13 mouse cellular contexts compared by ENCODE assay signal in genomic region chr2:104470536-104470935, GRCm38 (mm10). TPM values are rescaled to one million over a fixed set of nuclear protein-coding genes. Genes with fewer than 3 reads are reported as not detected.
"Had no signal": no experiment of that assay in that cellular context is flagged by ENCODE, and none has a peak within 500 bp of the region (broad histone marks: within the 10 kb centered on the region; RNA-seq: fewer than 3 reads in every experiment).

No protein-coding gene starts in this region.

- ATAC-seq: liver, postnatal 0 days; midbrain, embryonic 13.5 days had no signal

- H3K36me3 ChIP-seq: stomach, embryonic 15.5 days had no signal

- H3K9me3 ChIP-seq: limb, embryonic 10.5 days; liver, embryonic 13.5 days; lung, embryonic 15.5 days; megakaryocyte, embryonic 14.5 days; midbrain, embryonic 13.5 days; stomach, embryonic 15.5 days had no signal

- H3K27me3 ChIP-seq: liver, embryonic 13.5 days; lung, embryonic 15.5 days; megakaryocyte, embryonic 14.5 days; midbrain, embryonic 13.5 days; stomach, embryonic 15.5 days had no signal

- H3K27ac ChIP-seq: left cerebral cortex, adult 2 months; limb, embryonic 10.5 days; liver, embryonic 13.5 days; lung, embryonic 15.5 days; macrophage; midbrain, embryonic 13.5 days; stomach, embryonic 15.5 days had no signal

- H3K4me1 ChIP-seq: stomach, embryonic 15.5 days had no signal

- DNase-seq: kidney, postnatal 25 days; liver, embryonic 13.5 days; liver, postnatal 0 days; lung, postnatal 14 days; right cerebral cortex, postnatal 14 days; thymus, postnatal 4 days had no signal

- H3K9ac ChIP-seq: liver, embryonic 13.5 days; liver, postnatal 0 days; lung, embryonic 15.5 days; midbrain, embryonic 13.5 days; stomach, embryonic 15.5 days had no signal

- H3K4me2 ChIP-seq: liver, embryonic 13.5 days; lung, embryonic 15.5 days; midbrain, embryonic 13.5 days; stomach, embryonic 15.5 days had no signal

- H3K4me3 ChIP-seq: left cerebral cortex, adult 2 months; limb, embryonic 10.5 days; liver, embryonic 13.5 days; lung, embryonic 15.5 days; megakaryocyte, embryonic 14.5 days; midbrain, embryonic 13.5 days; stomach, embryonic 15.5 days had no signal

RNA-seq across cellular contexts. Expression of gene D430041D05Rik, which starts 59.7 kb away (rescaled TPM):
- polyA plus RNA-seq: macrophage had no signal
